ENCODE assay signal across 6 mouse cellular contexts in the genomic region with DNA sequence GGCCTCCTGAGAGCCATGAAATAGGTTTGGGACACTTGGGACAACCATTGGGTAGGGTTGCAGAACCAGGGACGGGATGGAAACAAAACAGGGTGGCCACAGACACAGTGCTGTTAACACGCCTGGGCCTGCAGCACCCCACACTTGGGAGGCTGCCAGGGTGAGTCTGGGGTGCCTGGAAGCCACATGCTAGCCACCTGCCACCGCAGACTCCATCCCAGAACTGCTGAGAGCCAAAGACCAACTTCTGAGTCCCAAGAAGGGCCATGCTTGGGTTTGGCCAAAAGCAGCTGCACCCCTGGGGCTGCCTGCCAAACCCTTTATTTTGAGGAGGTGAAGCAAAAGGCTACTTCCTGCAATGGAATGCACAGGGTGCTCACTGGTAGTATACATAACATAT.
A peak's percentile ranks its signal among the peaks of the same experiment; 100 is the strongest.
DNase-seq lines count a peak whose midpoint lies in the region; ATAC-seq and TF ChIP-seq lines count a peak whose summit lies in the region.
"Not testable (repeated sequence)": the region's sequence is repeated elsewhere in the genome, so short reads cannot be mapped to it uniquely, and the experiment has no call there.

No protein-coding gene starts in this region.

- not testable (repeated sequence) for H3K4me2 ChIP-seq in heart, embryonic 15.5 days; myocyte (ENCODE audit: low read depth)

- not testable (repeated sequence) for H3K27me3 ChIP-seq in heart, embryonic 10.5 days (ENCODE audit: insufficient read depth, poor library complexity, severe bottlenecking); heart, embryonic 15.5 days; myocyte (ENCODE audit: control insufficient read depth, insufficient read depth, insufficient read length)
- peaks cover 42% of the 10 kb centered on the region for H3K27me3 ChIP-seq in hindbrain, embryonic 10.5 days (ENCODE audit: insufficient read depth, poor library complexity, severe bottlenecking)

- WGBS in heart, embryonic 10.5 days: 84% methylated on average over 3 of the region's 3 CpGs
- WGBS in heart, embryonic 15.5 days: 80% methylated on average over 3 of the region's 3 CpGs
- WGBS in hindbrain, embryonic 10.5 days: 94% methylated on average over 3 of the region's 3 CpGs

- H3K27ac ChIP-seq in heart, embryonic 10.5 days: 0 out of 2 replicates have a peak overlapping the region, but pooled peaks have one; percentile 56
- peak overlapping the region; percentile 67; the same call in 1 of the 2 replicates for H3K27ac ChIP-seq in heart, embryonic 15.5 days
- H3K27ac ChIP-seq in hindbrain, embryonic 10.5 days: 0 out of 2 replicates have a peak overlapping the region, but pooled peaks have one; percentile 4

- not testable (repeated sequence) for H3K9me3 ChIP-seq in heart, embryonic 10.5 days; heart, embryonic 15.5 days (replicated peaks)
- H3K9me3 ChIP-seq in hindbrain, embryonic 10.5 days: peaks cover 11% of the 10 kb centered on the region

- ATAC-seq in heart, embryonic 15.5 days (replicated peaks; ENCODE audit: insufficient number of reproducible peaks, insufficient read depth, low FRiP score, low read depth): not testable (repeated sequence)

- peaks cover 48% of the 10 kb centered on the region for H3K4me1 ChIP-seq in heart, embryonic 10.5 days
- peaks cover 29% of the 10 kb centered on the region for H3K4me1 ChIP-seq in heart, embryonic 15.5 days (replicated peaks)
- peaks cover 48% of the 10 kb centered on the region for H3K4me1 ChIP-seq in hindbrain, embryonic 10.5 days (replicated peaks)

- not testable (repeated sequence) for H3K4me3 ChIP-seq in heart, embryonic 10.5 days; heart, embryonic 15.5 days; hindbrain, embryonic 10.5 days; myocyte

- not testable (repeated sequence) for H3K36me3 ChIP-seq in heart, embryonic 10.5 days; heart, embryonic 15.5 days; hindbrain, embryonic 10.5 days; myocyte (ENCODE audit: control insufficient read depth, insufficient read depth)

- not testable (repeated sequence) for H3K9ac ChIP-seq in heart, embryonic 15.5 days

- not testable (repeated sequence) for H3K79me2 ChIP-seq in myocyte (ENCODE audit: control insufficient read depth, insufficient read depth)

- not testable (repeated sequence) for TF ChIP-seq POLR2A in myocyte (IDR thresholded peaks at IDR 0.05; ENCODE audit: insufficient read length, low read depth)

- DNase-seq in adrenal gland, postnatal 14 days: peak; percentile 2
- DNase-seq in cerebellum, postnatal 14 days: peak; percentile 28 to 58
- not testable (repeated sequence) for DNase-seq in heart, embryonic 10.5 days (ENCODE audit: low spot score); hindbrain, embryonic 10.5 days (ENCODE audit: low spot score)

- not testable (repeated sequence) for H3ac ChIP-seq in myocyte (ENCODE audit: control insufficient read depth, insufficient read length)

TF ChIP-seq in myocyte, 11 proteins besides CTCF, POLR2A, EP300 and RAD21:
- TF ChIP-seq TCF12 (IDR thresholded peaks at IDR 0.05; ENCODE audit: insufficient read depth, poor library complexity, severe bottlenecking): peak; percentile 47
- peak in 2 of 3 experiments; percentile 55 for TF ChIP-seq MYOD1 (IDR thresholded peaks at IDR 0.05; ENCODE audit: control insufficient read depth in 1 of 3, insufficient read length in 2 of 3, low read depth in 2 of 3)
- peak in 1 of 3 experiments; percentile 65 for TF ChIP-seq MYOG (IDR thresholded peaks at IDR 0.05; ENCODE audit: control insufficient read depth in 1 of 3, insufficient read depth in 1 of 3, insufficient read length in 2 of 3, low read depth in 2 of 3)

Comparison
In these comparisons a context has a peak if more than half of its experiments do, and no peak if none do; other contexts are left out.
1. H3K27ac ChIP-seq: peak in every context shown above with its lines; median percentile 67 in heart, embryonic 15.5 days; 56 in heart, embryonic 10.5 days; 4 in hindbrain, embryonic 10.5 days.